Mouse (Mus musculus): ENCODE results near the gene Sept3. TPM values are rescaled to one million over a fixed set of nuclear protein-coding genes. Genes with fewer than 3 reads are reported as not detected.

The Sept3 gene
- total RNA-seq, 1 experiment from 2014 or later = not detected

- ATAC-seq (ENCODE audit: extremely low read depth, insufficient number of reproducible peaks, low FRiP score, poor library complexity, severe bottlenecking) = no peak
Measured at GRCm38 (mm10) chr15:82266356-82266755, 8.3 kb upstream of the Sept3 start.

DNA sequence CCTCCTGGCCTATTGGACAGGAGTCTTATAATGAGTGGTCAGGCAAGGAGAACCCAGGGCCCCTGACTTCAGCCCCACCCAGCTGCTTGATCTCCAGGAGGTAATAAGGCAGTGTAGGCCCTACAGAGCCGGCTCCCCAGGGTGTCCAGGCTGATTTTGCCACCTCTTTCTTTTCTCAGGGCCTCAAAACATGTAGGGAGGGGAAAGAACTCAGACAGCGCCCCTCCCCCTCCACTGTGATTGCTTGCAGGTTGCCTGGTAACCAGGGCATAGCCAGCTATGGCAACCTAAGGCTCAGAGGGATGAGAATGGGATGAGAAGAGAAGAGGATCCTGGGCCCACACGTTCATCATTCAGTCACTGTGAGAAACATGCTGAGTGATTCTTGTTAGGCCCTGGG lies 6.5 kb upstream of the Sept3 start:
- ATAC-seq (ENCODE audit: extremely low read depth, insufficient number of reproducible peaks, low FRiP score, poor library complexity, severe bottlenecking) = no peak

DNA sequence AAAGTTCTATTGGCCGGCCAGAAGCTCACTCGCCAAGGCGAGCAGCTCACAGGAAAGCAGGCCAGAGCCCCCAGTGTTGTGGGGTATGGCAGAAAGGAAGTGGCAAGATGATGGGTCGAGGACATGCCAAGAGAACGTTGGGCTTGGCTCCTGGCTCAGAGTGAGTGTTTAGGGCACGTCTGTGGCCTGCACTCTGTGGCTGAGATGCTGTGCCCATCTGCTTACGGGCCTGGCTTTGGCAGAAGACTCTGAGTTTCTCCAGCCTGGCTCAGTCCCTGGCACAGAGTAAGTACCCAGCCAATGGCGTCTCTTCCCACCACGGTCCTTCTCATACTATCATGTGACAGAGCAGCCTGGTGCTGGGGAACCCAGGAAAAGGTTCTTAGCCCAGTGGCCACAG lies 5.9 kb upstream of the Sept3 start:
- ATAC-seq (ENCODE audit: extremely low read depth, insufficient number of reproducible peaks, low FRiP score, poor library complexity, severe bottlenecking) = no peak

DNA sequence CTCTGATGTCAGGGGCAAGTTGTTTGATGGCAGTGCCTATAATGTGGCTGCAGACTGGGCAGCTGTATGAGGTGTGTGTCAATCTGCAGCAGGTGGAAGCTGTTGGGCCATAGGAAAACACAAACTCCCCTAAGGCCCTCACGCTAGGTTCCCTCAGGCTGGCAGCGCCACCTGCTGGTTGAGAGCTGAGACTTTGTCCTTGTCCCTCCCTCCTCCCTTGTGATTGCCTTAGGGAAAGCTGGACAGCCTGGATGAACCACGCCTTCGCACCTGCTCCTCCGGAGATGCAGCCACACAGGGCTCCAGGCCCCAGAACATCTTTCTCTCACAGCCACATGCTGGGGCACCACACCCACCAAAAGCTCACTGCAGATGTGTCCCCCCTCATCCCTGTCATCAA lies 3.5 kb upstream of the Sept3 start:
- ATAC-seq (ENCODE audit: extremely low read depth, insufficient number of reproducible peaks, low FRiP score, poor library complexity, severe bottlenecking) = peak; percentile 23; the same call in 1 of the 2 replicates

- ATAC-seq (ENCODE audit: extremely low read depth, insufficient number of reproducible peaks, low FRiP score, poor library complexity, severe bottlenecking) = no peak
Measured at GRCm38 (mm10) chr15:82272295-82272694, 2.4 kb upstream of the Sept3 start.

DNA sequence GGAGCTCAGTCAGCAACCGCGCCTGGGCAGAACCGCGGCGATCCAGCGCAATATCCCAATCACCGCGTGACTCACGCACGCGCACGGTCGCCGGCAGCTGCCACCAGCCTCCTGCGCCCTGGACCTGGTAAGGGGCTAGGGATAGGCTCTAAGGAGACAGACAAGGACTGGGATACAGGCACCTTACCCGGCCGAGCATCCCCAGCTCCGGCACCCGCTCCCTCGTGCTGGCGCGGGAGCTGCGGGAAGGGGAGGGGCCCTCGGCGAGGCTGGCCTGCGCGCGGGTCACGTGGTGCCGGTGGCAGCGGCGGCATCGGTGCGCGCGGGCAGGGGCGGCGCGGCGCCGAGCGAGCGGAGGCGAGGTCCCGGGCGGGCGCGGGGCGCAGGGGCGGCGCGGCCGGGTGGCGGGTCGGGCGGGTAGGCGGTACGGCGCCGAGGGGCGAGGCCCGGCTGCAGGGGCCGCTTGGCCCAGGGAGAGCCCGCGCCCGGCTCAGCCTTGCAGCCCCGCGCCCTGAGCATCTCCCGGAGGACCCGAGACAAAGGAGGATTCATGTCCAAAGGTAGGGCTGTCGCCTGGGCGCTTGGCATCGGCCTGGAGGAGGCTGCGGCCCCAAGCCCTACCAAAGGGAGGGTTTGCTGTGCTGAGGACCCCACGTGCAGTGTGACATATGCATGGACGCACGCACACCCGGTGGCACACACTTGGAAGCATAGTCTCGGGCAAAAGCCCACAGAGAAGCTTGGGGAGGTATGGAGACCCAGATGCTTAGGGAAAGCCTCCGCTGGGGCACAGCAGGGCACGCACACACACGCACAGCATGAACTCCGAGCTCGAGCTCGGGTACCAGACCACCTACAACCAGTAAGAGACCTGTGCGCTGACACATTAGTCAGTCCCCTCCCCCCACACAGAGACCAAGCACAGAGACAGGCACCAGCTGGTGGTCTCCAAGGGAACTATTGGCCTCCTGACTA lies 521 bp downstream of the Sept3 start:
- no peak for ATAC-seq (ENCODE audit: extremely low read depth, insufficient number of reproducible peaks, low FRiP score, poor library complexity, severe bottlenecking)

DNA sequence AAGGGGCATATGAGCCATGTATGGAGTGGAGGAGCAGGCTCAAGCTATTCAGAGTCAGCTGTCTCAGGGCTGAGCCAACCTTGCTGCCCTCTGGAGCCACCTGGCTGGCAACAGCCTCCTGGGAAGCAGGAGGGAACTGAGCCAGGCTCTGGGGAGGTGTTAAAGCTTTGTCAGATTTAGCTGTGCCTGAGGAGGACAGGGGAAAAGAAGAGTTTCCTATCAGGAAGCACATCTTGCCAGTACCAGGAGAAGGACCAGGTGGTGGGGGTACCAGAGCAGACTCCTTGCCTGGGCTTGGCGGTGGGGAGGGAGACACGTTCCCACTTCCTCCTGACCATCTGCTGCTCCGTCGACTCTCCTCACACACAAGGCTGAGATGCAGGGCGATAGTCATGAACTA lies 2.9 kb downstream of the Sept3 start:
- ATAC-seq (ENCODE audit: extremely low read depth, insufficient number of reproducible peaks, low FRiP score, poor library complexity, severe bottlenecking) = no peak

DNA sequence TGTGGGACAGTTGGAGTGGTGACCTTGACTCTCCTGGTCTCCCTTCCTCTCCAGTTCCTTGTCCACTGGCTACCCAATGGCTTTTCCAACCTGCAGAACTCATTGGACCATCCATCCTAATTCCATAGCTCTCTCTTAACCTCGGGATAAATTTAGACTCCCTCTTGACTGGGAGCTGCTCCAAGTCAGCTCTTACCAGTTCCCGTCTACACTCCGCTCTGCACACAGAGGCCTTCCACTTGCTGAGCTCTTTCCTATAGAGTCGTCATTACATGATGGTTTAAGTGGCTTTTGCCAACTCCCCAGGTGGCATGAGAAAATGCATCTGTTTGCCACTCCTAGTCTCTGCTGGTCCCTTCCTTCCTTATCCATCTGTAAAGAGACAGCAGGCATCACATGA lies 5.9 kb downstream of the Sept3 start:
- ATAC-seq (ENCODE audit: extremely low read depth, insufficient number of reproducible peaks, low FRiP score, poor library complexity, severe bottlenecking) = no peak

DNA sequence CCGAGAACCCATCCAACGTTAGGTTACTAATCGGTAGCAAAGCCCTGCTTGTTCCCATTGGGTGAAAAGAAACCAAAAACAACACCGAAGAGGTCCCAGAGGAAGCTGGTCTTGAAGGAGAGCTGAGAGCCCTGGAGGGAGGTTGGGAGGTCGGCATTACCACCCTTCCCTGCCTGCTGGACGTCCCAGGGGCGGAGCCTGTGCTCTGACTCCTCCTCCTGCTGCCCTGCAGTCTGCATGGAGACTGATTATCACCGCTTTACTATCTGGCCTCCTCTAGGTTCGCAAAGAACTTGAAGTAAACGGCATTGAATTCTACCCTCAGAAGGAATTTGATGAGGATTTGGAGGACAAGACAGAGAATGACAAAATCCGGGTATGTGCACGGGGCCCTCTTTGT lies 11.5 kb downstream of the Sept3 start:
- ATAC-seq (ENCODE audit: extremely low read depth, insufficient number of reproducible peaks, low FRiP score, poor library complexity, severe bottlenecking) = no peak

- ATAC-seq (ENCODE audit: extremely low read depth, insufficient number of reproducible peaks, low FRiP score, poor library complexity, severe bottlenecking) = no peak
Measured at GRCm38 (mm10) chr15:82290252-82290651, 15.6 kb downstream of the Sept3 start.

- ATAC-seq (ENCODE audit: extremely low read depth, insufficient number of reproducible peaks, low FRiP score, poor library complexity, severe bottlenecking) = no peak
Measured at GRCm38 (mm10) chr15:82292851-82293250, 18.2 kb downstream of the Sept3 start.

DNA sequence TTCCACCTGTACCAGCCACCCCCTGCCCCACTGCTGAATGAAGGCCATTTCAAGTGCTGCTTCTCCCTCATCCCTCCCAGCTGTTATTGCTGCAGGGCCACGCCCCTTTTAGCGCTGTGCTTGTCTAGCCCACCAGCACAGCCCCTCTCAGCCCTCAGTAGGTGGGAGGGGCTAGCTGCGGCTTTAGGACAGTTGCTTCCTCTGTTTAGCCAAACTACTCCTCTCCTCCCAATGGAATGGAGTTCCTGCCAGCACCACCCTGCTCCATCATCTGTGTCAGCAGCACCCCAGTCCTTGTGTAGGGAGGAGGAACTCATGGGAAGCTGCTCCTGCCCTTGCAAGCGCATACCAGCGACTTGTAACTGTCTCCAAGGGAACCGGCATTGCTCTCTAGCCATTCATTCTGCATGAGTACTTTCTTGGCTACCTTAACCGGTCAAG lies 18.6 kb downstream of the Sept3 start:
- no peak for ATAC-seq (ENCODE audit: extremely low read depth, insufficient number of reproducible peaks, low FRiP score, poor library complexity, severe bottlenecking)

DNA sequence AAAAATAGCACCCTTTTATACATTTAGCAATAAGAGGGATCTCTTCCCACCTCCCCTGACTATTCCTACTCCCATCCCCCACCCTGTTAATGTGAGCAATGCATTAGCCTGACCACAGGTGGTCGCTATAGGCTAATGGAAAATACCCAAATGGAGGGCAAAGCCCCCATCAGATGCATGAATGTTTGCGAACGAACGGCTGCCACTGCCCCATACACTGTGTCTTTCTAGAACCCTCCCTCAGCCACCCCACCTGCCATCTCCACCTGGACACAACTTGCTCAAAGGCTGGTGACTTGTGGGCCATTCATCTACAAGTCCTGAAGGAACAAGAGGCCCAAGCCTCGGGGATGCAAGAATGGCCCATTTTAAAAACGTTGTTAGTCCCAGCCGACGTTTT lies 19.4 kb downstream of the Sept3 start:
- ATAC-seq (ENCODE audit: extremely low read depth, insufficient number of reproducible peaks, low FRiP score, poor library complexity, severe bottlenecking) = no peak

DNA sequence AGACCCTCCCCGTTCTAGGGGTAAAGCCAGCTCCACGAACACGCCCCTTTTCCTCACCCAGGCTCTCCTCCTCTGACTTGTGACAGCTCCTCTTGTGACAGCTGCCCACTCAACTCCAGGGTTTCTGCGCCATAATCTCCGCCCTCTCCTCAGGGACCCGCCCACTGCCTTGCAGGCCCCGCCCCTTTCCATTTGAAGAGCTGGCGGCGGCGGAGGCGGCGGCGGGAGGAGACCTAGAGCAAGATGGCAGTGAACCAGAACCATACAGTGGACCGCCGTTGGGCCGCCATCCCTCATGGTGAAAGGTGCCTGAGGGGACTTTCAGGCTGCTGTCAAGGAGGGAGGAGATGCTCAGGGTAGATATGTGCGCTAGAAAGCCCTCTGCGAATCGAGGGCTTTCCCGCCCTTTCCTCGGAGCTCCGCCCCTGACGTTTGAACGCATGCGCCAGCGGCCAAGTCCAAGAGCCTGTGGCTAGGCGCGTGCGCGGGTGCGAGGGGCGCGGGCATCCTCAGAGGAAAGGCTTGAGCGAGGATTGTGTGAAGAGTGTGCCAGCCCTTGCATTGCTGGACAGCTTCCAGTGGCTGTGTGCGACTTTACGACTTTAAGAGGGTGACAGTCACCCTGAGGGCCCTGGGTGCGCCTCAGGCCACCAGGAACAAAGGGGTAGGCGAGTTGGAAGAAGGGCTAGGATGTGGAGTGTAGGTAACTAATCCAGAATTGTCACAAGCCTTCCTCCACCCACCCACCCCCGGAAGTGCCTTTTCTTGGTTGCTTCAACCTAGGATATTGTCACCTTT lies 24.3 kb downstream of the Sept3 start, which contains the start of gene Wbp2nl:
Gene Wbp2nl (plus strand): TSS at position 191 of the 798 bp plus-strand sequence.
- no peak for ATAC-seq (ENCODE audit: extremely low read depth, insufficient number of reproducible peaks, low FRiP score, poor library complexity, severe bottlenecking)

DNA sequence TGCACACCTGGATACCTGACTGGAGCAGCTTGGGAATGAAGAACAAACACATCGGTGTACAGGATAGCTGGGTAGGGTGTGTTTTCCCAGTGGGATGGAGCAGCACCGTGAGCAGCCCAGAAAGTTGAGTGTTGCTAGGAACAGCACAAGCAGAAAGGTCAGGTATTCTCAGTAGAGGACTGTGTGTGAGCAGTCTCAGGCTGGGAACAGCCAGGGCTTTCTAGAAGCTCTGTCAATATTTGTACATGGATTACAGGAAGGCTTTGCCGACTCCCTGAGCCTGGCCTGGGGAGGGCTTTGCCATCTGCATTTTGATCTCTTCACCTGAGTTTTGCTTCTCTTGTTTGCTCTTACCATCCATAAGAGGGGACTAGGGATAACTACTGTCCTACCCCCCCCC lies 32.4 kb downstream of the Sept3 start:
- no peak for ATAC-seq (ENCODE audit: extremely low read depth, insufficient number of reproducible peaks, low FRiP score, poor library complexity, severe bottlenecking)

GRCm38 (mm10) chr15:82308416-82308815 lies 33.7 kb downstream of the Sept3 start:
- no peak for ATAC-seq (ENCODE audit: extremely low read depth, insufficient number of reproducible peaks, low FRiP score, poor library complexity, severe bottlenecking)

- ATAC-seq (ENCODE audit: extremely low read depth, insufficient number of reproducible peaks, low FRiP score, poor library complexity, severe bottlenecking) = no peak
Measured at GRCm38 (mm10) chr15:82317839-82318238, 43.1 kb downstream of the Sept3 start.

- no peak for ATAC-seq (ENCODE audit: extremely low read depth, insufficient number of reproducible peaks, low FRiP score, poor library complexity, severe bottlenecking)
Measured at GRCm38 (mm10) chr15:82319613-82320012, 44.9 kb downstream of the Sept3 start.

- ATAC-seq (ENCODE audit: extremely low read depth, insufficient number of reproducible peaks, low FRiP score, poor library complexity, severe bottlenecking) = no peak
Measured at GRCm38 (mm10) chr15:82322195-82322594, 47.5 kb downstream of the Sept3 start.

DNA sequence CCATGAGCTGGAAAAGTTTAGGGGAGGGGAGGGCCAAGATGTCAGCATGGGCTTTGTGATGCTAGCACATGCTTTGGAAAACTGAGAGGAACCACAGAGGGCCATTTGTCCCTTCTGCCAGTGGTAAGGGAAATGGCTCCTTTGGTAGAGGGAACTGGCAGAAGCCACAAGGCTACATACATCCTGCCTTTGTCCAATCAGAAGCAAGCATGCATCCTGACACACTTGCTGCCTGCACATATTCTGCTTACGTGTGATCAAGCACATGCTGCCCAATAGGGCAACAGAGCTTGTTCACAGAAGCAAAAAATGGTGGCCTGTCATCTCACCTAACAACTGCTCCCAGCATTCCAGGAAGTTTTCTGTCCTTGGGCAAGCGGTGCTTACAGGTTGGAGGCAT lies 50.7 kb downstream of the Sept3 start:
- ATAC-seq (ENCODE audit: extremely low read depth, insufficient number of reproducible peaks, low FRiP score, poor library complexity, severe bottlenecking) = no peak

All from neutrophil, adult 5-6 weeks (primary cell).